Mouse (Mus musculus) lung, postnatal 0 days (tissue): Measurements from ENCODE around the gene Arf3. TPM values are rescaled to one million over a fixed set of nuclear protein-coding genes. Genes with fewer than 3 reads are reported as not detected.
A peak's percentile ranks its signal among the peaks of the same experiment; 100 is the strongest.
"Not testable (repeated sequence)": the region's sequence is repeated elsewhere in the genome, so short reads cannot be mapped to it uniquely, and the experiment has no call there.

Source experiments
- ATAC-seq: fragments of 200-750 bp; cut with Nextera tagmentation; 2 replicates; pipeline ENCODE4 v1.8.0; 2017; ENCODE audit warnings: moderate library complexity
- DNase-seq: peaks from one replicate; pipeline ENCODE4 v3.0.0-alpha.2; 2016; ENCODE audit warnings: low spot score
- H3K27ac ChIP-seq: fragments of 300-500 bp; sonication (generic); 2 replicates; pipeline ENCODE4 v1.5.1; 2014; ENCODE audit warnings: antibody characterized with exemption, mild to moderate bottlenecking, low read length, mixed read lengths
- H3K27me3 ChIP-seq: fragments of 300-500 bp; sonication (generic); replicated peaks from 2 replicates; pipeline ENCODE4 v1.6.1; 2014; ENCODE audit warnings: low read length, mixed read lengths; ENCODE audit not compliant: insufficient read depth
- H3K36me3 ChIP-seq: fragments of 300-500 bp; sonication (generic); 2 replicates; pipeline ENCODE4 v1.6.1; 2014; ENCODE audit warnings: low read length, mixed read lengths; ENCODE audit not compliant: insufficient read depth
- H3K4me1 ChIP-seq: fragments of 300-500 bp; sonication (generic); 2 replicates; pipeline ENCODE4 v1.6.1; 2014; ENCODE audit warnings: antibody characterized with exemption, low read depth, low read length, mixed read lengths; ENCODE audit not compliant: insufficient read depth
- H3K4me2 ChIP-seq: fragments of 300-500 bp; sonication (generic); replicated peaks from 2 replicates; pipeline ENCODE4 v1.6.1; 2014; ENCODE audit warnings: low read depth, mild to moderate bottlenecking, low read length, moderate library complexity, mixed read lengths
- H3K4me3 ChIP-seq: fragments of 300-500 bp; sonication (generic); 2 replicates; pipeline ENCODE4 v1.5.1; 2014; ENCODE audit warnings: low read depth, low read length
- H3K9ac ChIP-seq: fragments of 300-500 bp; sonication (generic); replicated peaks from 2 replicates; pipeline ENCODE4 v1.6.1; 2014; ENCODE audit warnings: low read depth, mild to moderate bottlenecking
- H3K9me3 ChIP-seq: fragments of 300-500 bp; sonication (generic); 2 replicates; pipeline ENCODE4 v1.6.1; 2016; ENCODE audit warnings: low read length, mixed read lengths
- CTCF ChIP-seq: IDR thresholded peaks from 2 replicates; pipeline ENCODE4 v1.5.1; 2016; ENCODE audit warnings: antibody characterized with exemption, mild to moderate bottlenecking
- EP300 ChIP-seq: IDR thresholded peaks from 2 replicates; pipeline ENCODE4 v1.6.1; 2016; ENCODE audit warnings: antibody characterized with exemption, mild to moderate bottlenecking, control low read depth
- WGBS: fragments of 180-500 bp; shearing (Covaris S2); extraction: QIAGEN DNeasy Blood & Tissue Kit; methylation state at CpG from one replicate; pipeline ENCODE4 v1.1.7; 2014; 5-methylcytosine and 5-hydroxymethylcytosine counted together
- polyA plus RNA-seq: library from polyadenylated mRNA; unstranded; fragments of >200 nt; fragmentation: Nextera tagmentation; extraction: Ambion mirVana; gene quantifications from 2 replicates; pipeline ENCODE4 v1.2.1, GENCODE M21; 2015

Gene Arf3
- 47.1 and 56.0 TPM in 2 replicates for polyA plus RNA-seq

DNA sequence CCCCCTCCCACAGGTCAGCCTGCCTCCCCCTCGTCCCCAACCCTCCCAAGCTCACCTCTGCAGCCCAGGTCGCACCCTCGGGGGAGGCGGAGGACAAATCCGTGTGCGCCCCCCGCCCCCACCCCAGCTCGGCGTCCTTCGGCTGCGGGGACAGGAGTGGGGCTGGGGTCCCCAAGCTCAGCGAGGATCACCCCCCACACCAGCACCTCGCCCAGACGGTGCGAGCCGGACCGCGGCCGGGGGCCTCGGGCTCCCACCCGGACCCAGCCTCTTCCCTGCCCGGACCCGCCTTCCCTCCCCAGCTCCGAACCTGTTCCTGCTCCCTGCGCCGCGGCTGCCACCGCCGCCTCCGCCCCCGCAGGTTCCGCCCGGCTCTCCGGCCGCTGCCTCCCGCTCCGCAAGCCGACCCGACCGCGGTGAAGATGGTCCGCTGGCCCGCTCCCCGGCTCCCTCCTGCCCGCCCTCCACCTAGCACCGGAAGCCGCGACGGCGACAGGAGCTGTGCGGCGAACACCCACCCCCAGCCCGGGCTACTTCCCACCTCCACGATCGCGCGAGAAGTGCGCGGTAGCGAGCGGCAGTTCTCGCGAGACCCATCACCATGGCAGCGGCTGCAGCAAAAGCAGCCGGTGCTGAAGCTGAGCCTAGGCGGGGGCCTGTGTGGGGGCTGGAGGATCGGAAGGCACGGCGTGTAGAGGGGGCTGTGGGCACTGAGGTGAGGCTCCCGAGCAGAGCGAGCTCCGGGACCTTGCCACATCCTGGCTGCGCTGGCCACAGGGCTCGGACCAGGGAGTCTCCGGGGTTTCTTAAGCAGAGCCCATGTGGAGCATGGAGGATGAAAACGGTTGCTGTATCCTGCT lies at the start of gene Arf3:
Gene Arf3, minus strand, starts transcription at position 545 of the 860 bp plus-strand sequence.
- Histone ChIP-seq H3K27ac (peak within 1 kb of the TSS; percentile 86), H3K36me3 (no peaks in the 10 kb centered on the region), H3K4me2 (peak within 1 kb of the TSS; percentile 97), H3K9me3 (no peaks in the 10 kb centered on the region), H3K9ac (peak within 1 kb of the TSS; percentile 70), H3K4me1 (peaks cover 8% of the 10 kb centered on the region; the same call in 1 of the 2 replicates), H3K27me3 (no peaks in the 10 kb centered on the region), H3K4me3 (peak within 1 kb of the TSS; percentile 95)
- peak; percentile 97 for DNase-seq
- WGBS, result 2% methylated on average over 58 of the region's 76 CpGs
- peak; percentile 97 for ATAC-seq
- TF ChIP-seq CTCF (no peak), EP300 (peak; percentile 81)

DNA sequence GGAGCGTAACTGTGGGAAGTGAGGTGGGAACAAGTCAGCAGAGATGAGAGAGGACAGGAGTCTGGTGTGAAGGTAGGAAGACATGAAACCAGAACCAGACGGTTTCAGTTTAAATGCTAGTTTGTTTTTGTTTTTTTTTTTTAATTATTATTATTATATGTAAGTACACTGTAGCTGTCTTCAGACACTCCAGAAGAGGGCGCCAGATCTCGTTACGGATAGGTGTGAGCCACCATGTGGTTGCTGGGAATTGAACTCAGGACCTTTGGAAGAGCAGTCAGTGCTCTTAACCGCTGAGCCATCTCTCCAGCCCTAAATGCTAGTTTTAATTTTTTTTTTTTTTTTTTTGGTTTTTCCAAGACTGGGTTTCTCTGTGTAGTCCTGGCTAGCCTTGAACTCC lies 47.2 kb upstream of the Arf3 start:
- H3K9ac ChIP-seq, H3K27ac ChIP-seq, ATAC-seq, H3K4me2 ChIP-seq, H3K4me3 ChIP-seq, H3K9me3 ChIP-seq, DNase-seq: not testable (repeated sequence)
- 71% methylated on average over 6 of the region's 6 CpGs for WGBS
- peaks cover 22% of the 10 kb centered on the region for H3K36me3 ChIP-seq
- H3K4me1 ChIP-seq, result peaks cover 20% of the 10 kb centered on the region; the same call in 1 of the 2 replicates
- TF ChIP-seq CTCF, result 0 out of 2 replicates have a peak, but pooled peaks have one; percentile 15
- peaks cover 45% of the 10 kb centered on the region for H3K27me3 ChIP-seq

DNA sequence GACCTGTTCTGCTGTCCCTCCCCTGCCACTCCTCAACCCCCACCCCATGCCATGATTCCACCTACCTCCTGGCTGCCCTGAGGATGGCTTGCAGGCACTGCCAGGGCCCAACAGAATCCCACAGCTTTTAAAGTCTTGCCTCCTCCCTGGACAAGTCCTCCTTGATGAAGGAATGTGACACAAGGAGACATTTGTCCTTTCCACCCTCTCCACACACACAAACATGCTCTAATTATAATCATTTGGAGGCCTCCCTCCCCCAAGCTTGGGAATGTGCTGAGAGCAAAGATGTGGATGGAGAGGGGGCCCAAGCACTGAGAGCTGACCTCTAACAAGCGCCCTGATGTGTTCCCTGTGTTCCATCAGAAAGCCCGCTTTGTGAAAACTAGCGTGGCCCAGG lies 46.4 kb upstream of the Arf3 start, which contains the start of gene Ddn:
Gene Ddn, minus strand, starts transcription at position 101 of the 400 bp plus-strand sequence.
- H3K4me2 ChIP-seq, result peak within 1 kb of the TSS; percentile 60
- peak within 1 kb of the TSS; percentile 35 for H3K4me3 ChIP-seq
- DNase-seq (no peak), ATAC-seq (no peak)
- H3K27ac ChIP-seq, result no peak within 1 kb of the TSS
- H3K9ac ChIP-seq, result no peak within 1 kb of the TSS
- H3K27me3 ChIP-seq, result peaks cover 53% of the 10 kb centered on the region
- WGBS, result 49% methylated on average over 3 of the region's 3 CpGs
- H3K36me3 ChIP-seq, result peaks cover 16% of the 10 kb centered on the region
- H3K4me1 ChIP-seq, result peaks cover 21% of the 10 kb centered on the region; the same call in 1 of the 2 replicates
- TF ChIP-seq CTCF (no peak), EP300 (no peak)
- no peaks in the 10 kb centered on the region for H3K9me3 ChIP-seq

DNA sequence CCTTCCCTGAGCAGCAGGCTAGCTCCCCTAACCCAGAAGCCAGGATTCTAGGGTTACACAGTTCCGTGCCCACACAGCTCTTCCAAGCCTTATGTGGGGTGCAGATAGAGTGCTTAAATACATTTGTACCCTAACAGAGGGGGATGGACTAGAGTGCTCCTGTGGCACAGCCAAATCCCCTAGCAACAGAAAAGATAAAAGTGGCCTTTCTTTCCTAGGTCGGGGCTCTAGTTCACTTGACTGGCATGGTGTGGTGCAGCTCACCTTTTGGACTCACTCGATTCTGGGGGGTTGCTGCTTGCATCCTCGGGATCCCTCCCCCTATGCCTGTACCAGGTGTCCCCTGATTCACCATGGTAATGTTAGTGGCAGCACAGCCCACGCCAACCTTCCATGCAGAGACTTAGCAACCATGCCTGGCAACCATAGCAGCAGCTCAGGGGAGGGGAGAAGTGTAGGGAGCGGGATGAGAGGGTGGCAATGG lies 45.7 kb upstream of the Arf3 start:
- 13% methylated on average over 6 of the region's 6 CpGs for WGBS
- H3K27ac ChIP-seq, result no peak overlapping the region
- H3K36me3 ChIP-seq, result peaks cover 14% of the 10 kb centered on the region
- peak overlapping the region; percentile 35; the same call in 1 of the 2 replicates for H3K4me3 ChIP-seq
- DNase-seq (no peak), ATAC-seq (no peak)
- H3K4me2 ChIP-seq, result peak overlapping the region; percentile 60
- peaks cover 21% of the 10 kb centered on the region; the same call in 1 of the 2 replicates for H3K4me1 ChIP-seq
- H3K9me3 ChIP-seq, result no peaks in the 10 kb centered on the region
- H3K27me3 ChIP-seq, result peaks cover 60% of the 10 kb centered on the region
- TF ChIP-seq CTCF (no peak), EP300 (no peak)
- no peak overlapping the region for H3K9ac ChIP-seq

DNA sequence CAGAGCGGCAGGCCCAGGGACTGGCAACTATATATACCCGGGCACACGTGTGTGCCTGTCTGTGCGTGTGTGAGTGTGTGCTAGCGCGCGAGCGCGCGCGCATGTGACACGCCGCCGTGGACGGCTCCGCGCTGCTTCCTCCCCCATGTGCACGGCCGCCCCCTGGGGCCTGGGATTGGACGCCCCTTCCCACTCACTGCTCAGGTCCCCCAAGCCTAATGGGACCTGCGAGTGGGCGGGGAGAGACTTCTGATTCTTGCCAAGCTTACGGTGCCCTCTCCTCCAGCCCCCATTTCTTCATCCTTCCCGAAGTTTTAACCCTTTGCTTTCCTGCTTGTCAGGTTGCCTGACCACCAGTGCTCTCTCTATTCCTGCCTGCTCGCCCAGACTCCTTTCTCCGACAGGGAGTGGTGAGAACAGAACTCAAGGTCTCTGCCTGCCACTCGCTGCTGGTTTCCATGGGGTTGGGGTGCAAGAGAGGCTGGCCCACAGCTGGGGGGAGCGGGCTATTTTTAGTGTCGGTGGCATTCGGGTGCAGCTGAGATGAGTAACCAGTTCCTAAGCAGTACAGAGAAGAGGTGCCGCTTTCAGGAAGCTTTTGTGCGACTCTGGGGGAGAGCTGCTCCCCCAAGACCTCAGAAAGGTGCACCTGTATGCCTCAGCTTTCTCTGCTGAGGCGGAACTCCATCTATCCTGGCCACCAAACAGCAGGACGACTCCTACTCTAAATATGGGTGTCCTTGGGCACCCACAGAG lies 45.1 kb upstream of the Arf3 start:
- Histone ChIP-seq H3K4me3 (peak overlapping the region; percentile 35), H3K9me3 (no peaks in the 10 kb centered on the region), H3K4me1 (peaks cover 21% of the 10 kb centered on the region; the same call in 1 of the 2 replicates), H3K27ac (no peak overlapping the region), H3K9ac (no peak overlapping the region), H3K4me2 (peak overlapping the region; percentile 60), H3K27me3 (peaks cover 66% of the 10 kb centered on the region), H3K36me3 (peaks cover 8% of the 10 kb centered on the region)
- WGBS, result under 1% methylated on average over 19 of the region's 34 CpGs
- peak; percentile 36 for ATAC-seq
- DNase-seq, result peak; percentile 40
- TF ChIP-seq EP300 (no peak), CTCF (peak; percentile 3; the same call in 1 of the 2 replicates)
